Mouse (Mus musculus) retina, postnatal 1 day (tissue): ENCODE measurements around the gene Vmac.

Experiments used
- DNase-seq: peaks from one replicate; pipeline ENCODE4 v3.0.0-alpha.2; 2012

Gene Vmac

DNA sequence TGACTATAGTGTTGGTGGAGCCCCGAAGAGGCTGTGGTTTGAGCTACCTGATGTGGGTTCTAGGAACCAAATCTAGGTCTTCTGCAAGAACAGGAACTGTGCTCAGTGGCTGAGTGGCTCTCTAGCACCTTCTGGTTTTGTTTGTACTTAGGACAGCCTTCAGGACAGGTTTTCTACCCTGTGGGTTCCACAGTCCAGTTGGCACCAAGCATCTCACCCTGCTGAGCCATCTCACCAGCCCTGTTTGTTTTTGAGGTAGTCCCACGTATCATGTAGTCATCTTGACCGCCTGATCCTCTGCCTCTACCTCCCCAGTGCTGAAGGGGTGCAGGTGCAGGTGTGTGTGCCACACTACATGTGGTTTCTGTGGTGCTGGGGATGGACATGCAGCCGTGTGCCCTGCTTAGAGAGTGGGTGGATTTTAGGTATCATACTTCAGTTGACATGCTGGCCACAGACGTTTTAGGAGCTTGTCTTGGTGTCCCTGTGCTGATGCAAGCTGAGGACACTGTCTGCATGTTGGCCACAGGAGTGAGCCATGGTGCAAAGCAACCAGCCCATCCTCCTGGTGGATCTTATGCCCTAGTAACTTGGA is 34.2 kb downstream of the Vmac start:
- no peak for DNase-seq

DNA sequence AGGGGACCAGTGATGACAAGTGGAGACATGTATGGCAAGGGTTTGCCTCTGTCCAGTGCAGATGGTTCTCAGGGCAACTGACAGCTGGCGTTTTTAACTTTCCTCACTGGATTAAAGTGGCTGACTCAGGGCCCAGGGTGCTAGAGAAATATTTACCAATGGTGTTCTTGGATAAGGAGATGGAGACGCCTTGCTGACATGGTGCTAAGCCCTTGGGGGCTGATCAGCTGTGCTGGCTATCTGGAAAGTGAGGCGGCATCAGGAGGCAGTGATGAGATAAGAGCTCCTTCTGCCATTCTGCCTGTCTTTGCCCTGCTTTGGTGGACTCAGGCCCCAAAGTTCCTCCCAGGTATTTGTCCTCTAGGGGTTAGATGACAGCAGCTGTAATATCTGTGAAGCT is 34.9 kb downstream of the Vmac start:
- DNase-seq, result no peak

DNA sequence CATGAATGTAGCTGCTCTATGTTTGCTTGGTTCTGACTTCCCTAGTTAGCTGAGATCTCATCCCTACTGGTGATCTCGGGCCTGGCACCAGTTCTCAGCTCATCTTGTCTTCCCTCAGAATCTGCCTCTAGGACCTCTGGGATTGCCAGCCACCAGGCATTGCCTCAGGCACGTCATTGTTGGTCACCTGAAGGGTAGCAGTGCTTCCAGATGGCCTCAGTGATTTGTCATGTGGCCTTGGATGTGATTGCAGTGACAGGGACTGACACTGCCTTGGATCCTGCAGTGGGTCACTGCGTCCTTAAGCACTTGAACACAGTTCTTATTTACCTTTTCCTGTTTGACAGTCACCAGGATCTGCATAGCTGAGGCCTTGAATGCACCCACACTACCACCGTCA is 36.0 kb downstream of the Vmac start:
- no peak for DNase-seq

DNA sequence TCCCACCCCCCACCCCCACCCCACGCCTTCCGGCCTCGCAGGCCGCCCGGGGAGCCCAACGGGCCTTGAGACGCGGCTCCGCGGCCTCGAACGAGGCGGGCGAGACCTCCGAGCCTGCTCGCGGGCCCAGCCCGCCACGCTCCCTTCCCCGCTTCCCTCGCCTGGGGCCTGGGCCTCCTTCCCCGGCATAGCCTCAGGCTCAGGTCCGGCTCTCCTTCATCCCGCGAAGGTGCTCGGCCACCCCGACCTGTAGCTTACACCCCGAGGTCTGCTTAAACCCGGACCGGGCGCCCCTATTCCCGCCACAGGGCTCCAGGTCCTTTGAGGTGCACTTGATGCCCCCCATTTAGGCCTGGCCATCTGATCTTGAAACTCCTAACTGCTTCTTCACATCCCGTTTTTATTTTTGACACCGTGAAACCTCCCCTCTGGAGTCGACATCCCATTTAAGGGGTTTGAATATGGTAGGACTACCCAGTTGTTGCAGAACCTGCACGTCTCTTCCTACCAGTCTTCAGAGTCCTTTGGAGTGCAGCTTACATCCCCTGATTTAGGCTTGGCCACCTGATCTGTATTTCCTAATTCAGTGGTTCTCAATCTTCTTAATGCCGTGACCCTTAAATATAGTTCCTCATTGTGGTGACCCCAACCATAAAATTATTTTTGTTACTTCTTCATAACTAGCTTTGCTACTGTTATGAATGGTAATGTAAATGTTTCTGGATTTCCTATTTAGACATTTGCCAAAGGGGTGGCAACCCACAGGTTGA is 44.0 kb downstream of the Vmac start:
- no peak for DNase-seq

DNA sequence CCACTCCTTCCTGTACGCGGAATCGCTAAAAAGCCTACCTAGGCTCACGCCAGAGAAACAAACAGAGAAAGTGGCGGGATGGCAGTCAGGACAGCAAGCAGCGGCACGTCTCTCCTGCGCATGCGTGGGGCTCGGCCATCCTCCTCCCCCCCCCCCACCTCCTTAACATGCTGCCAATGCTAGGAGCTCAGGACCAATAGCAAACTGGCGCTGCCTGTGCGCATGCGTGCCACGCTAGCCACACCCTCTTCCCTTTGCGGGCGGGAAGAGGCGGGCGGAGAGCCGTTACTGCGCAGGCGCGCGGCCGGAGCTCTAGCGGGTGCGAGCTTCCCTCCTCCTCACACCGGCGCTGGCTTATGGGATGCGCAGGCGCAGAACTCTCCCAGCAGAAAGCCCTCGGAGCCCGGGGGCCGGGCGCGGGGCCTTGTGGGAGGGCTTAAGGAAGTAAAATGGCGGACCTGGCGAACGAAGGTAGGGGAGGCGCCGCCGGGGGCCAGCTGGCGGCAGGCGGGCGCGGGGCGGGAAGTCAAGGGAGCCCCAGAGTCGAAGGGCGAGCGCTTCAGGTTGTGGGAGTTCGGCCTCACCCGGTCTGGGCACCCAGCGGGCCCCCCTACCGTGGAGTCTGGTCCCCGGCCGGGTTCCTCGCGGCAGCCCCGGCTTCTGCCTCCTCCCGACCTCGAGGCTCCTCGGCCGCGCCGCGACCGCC is 44.7 kb downstream of the Vmac start, which contains the start of gene Ranbp3:
Ranbp3 (plus strand) TSS at position 354 of the 706 bp plus-strand sequence.
- DNase-seq, result peak; percentile 100

DNA sequence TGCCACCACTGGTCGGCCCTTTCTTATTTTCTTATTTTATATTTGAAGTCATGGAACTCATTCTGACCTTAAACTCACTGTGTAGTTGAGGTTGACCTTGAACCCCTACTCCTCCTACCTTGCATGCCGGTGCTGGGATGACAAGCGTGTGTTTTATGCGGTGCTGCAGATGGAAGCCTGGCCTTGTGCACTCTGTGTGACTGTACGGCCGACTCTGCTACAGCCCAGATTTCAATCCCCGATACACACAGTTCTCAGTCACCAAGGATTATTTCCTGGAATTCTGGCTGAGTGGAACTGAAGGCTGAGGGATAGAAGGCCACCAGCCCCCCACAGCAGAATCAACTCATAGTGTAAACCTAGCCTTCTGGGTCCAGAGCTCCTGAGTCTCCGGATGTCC is 48.1 kb downstream of the Vmac start:
- DNase-seq, result no peak

DNA sequence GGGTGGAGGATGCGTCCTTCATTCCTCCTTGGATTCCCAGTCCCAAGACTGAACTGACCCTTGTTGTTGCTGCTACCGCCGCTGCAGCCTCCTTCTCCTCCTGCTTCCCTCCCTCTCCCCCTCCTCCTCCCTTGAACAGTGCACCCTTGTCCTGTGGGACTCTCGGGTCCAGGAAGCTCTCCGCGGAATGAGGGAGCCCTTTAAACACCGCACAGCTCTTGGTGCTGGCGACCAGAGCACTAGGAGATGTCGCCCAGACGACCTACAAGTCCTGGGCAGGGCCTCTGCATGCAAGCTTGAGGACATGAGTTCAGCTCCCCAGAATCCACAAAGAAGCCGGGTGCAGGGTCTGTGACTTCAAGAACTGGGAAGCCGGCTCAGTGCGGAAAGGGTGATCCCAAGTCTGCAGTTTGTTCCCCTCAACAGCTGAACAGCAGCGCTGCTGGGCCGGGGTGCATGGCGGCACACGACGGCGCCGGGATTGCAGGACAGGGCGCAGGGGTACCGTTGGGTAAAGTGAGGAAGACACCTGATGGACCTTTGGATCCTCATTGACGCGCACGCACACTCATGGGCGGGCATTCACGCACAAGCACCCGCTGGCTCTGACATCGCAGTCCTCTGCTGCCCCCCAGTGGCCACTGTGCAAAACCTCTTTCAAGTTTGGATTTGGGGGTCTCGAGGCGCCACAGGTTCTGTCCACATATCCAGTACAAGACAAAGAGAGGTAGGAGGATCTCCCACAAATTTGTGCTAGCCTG is 49.3 kb downstream of the Vmac start:
- DNase-seq, result peak; percentile 90

DNA sequence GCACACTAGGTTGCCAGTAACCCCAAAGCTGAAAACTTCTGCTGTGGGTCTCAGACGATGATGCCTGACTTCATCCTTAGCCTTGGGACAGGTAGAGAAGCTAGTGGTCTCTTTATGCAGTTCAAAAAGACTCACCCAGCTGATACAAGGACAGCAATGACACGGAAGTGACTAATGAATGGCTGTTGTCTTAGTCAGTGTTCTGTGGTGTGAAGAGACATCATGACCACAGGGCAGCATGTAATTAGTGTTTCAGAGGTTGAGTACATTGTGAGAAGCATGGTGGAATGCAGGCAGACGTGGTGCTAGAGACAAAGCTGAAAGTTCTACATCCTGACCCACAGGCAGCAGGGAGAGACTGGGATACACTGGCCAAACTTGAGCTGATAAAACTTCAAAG is 50.2 kb downstream of the Vmac start:
- DNase-seq, result no peak

DNA sequence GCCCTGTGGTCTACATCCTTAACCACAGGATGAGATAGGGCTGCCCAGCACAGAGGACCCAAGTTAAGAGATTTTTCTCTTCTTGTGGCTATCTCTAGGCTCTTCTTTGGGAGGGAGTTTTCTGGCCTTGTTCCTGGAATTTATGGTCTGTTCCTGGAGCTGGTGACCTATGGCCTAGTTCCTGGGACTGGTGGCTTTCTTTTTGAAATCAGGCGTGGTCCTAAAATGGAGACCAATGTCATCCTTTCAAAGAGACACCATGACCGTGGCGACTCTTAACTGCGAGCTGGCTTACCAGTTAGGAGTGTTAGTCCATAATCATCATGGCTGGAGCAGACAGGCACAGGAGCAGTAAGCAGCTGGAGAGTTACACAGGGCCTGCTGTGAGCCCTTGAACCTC is 51.4 kb downstream of the Vmac start:
- DNase-seq, result no peak

DNA sequence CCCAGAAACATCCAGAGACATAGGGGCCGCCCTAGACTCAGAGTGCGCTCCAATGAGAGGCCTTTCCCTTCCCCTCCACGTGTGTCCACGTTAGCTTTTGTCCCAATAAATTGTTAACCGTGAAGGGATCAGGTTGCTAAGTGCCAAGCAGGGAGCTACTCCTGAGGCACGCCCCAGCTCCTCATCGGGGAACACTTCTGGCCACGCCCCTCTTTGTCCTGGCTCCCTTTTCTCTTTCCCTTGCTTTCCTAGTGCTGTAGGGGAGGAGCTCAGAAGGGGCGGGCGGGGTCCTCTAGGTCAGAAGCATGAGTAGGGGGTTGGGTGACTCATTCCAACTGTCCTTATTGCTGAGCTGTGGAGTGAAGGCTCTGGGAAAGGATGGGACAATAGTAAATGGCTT is 53.5 kb downstream of the Vmac start:
- DNase-seq, result peak; percentile 60
